Mouse (Mus musculus) T-helper 2 cell (primary cell): ENCODE results near the gene Gm49396.

Experiments
- in situ Hi-C: fragments of 300-600 bp; cut with MboI, MseI; formaldehyde crosslinking; loops from one replicate; pipeline ENCODE4 v1.15.1; 2025; ENCODE audit warnings: high pct_unique_total_duplicates

The Gm49396 gene

GRCm38 (mm10) chr7:30608476-30608875 is 45.3 kb downstream of the Gm49396 start:
- in situ Hi-C loops, result no loop called here

GRCm38 (mm10) chr7:30610043-30610442 is 46.9 kb downstream of the Gm49396 start:
- in situ Hi-C loops, result loop anchor here (5.0 kb wide), 1 partner anchor 118 kb away; the partner anchor contains the start of gene Prodh2

GRCm38 (mm10) chr7:30612654-30613402 is 49.7 kb downstream of the Gm49396 start, which contains the start of gene Upk1a:
Gene Upk1a, minus strand, starts transcription at chr7:30612847.
- in situ Hi-C loops, result loop anchor here (5.0 kb wide), 1 partner anchor 121 kb away; the partner anchor contains the start of gene Prodh2

- in situ Hi-C loops, result loop anchor here (5.0 kb wide), 1 partner anchor 121 kb away; the partner anchor contains the start of gene Prodh2
Measured at GRCm38 (mm10) chr7:30613529-30614112, 50.5 kb downstream of the Gm49396 start.

DNA sequence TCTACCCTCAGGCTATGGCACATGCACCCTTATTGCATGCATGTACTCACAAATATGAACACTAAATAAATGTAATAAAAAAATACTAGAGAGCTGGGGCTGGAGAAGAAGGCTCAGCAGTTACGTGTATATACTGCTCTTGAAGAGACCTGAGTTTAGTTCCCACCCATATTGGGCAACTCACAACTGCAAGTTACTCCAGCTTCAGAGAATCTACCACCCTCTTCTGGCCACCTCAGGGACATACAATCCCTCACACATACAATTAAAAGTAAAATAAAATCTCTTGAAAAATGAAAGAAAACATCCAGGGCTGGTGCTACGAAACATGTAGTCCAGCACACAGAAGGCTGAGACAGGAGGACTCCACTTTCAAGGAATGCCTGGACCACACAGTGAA is 51.3 kb downstream of the Gm49396 start:
- in situ Hi-C loops, result loop anchor here (5.0 kb wide), 1 partner anchor 122 kb away; the partner anchor contains the start of gene Prodh2

DNA sequence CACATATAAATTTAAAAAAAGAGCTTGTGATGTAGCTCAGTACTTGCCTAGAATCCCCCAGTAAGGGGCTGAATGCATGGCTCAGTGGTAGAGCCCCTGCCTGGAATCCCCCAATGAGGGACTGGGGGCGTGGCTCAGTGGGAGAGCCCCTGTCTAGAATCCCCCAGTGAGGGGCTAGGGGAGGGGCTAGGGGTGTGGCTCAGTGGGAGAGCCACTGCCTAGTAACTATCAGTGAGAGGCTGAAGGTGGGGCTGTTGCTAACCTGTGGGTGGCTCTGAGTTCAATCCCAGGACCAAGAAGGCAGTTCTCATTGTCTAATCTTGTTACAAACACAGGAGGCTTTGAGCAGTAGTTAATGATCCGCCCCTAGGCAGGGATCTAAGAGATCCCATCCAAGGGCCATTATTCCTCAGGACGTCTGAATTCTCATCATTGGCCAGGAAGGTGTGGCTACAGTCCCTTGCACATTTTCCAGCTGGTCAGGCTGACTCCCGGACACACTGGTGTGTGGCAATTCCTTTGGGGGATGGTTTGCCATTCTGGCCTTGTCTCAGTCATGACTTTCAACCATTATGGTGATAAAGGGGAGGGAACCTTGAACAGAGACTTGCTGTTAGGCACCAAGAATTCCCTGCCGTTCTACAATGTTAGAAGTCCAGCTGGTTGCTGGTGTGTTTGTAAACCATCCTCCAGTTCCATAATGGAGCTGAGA is 52.1 kb downstream of the Gm49396 start:
- in situ Hi-C loops, result loop anchor here (5.0 kb wide), 1 partner anchor 33 kb away; no protein-coding TSS in a partner anchor
